Mouse (Mus musculus): ENCODE measurements around the gene Ptpn5.

Gene Ptpn5

GRCm38 (mm10) chr7:47133331-47133730 is at the start of gene Ptpn5:
Gene Ptpn5, minus strand, starts transcription at chr7:47133684.
- DNase-seq (ENCODE audit: low read depth): no peak

- DNase-seq (ENCODE audit: low read depth): no peak
These were observed 37.3 kb upstream of the Ptpn5 start for GRCm38 (mm10) chr7:47170814-47171213.

GRCm38 (mm10) chr7:47165028-47165427 is 31.5 kb upstream of the Ptpn5 start:
- DNase-seq (ENCODE audit: low read depth): no peak

GRCm38 (mm10) chr7:47163203-47163602 is 29.7 kb upstream of the Ptpn5 start:
- DNase-seq (ENCODE audit: low read depth): no peak

GRCm38 (mm10) chr7:47158451-47158850 is 25.0 kb upstream of the Ptpn5 start:
- DNase-seq (ENCODE audit: low read depth): no peak

GRCm38 (mm10) chr7:47157743-47158142 is 24.3 kb upstream of the Ptpn5 start:
- DNase-seq (ENCODE audit: low read depth): no peak

GRCm38 (mm10) chr7:47155849-47156248 is 22.4 kb upstream of the Ptpn5 start:
- no peak for DNase-seq (ENCODE audit: low read depth)

GRCm38 (mm10) chr7:47155396-47155795 is 21.9 kb upstream of the Ptpn5 start:
- peak; percentile 8 for DNase-seq (ENCODE audit: low read depth)

- DNase-seq (ENCODE audit: low read depth): peak; percentile 71
These were observed 17.1 kb upstream of the Ptpn5 start for GRCm38 (mm10) chr7:47150420-47151061.

GRCm38 (mm10) chr7:47148298-47148697 is 14.8 kb upstream of the Ptpn5 start:
- no peak for DNase-seq (ENCODE audit: low read depth)

- DNase-seq (ENCODE audit: low read depth): peak; percentile 92
These were observed 12.7 kb upstream of the Ptpn5 start for GRCm38 (mm10) chr7:47146034-47146812.

- no peak for DNase-seq (ENCODE audit: low read depth)
These were observed 10.8 kb upstream of the Ptpn5 start for GRCm38 (mm10) chr7:47144299-47144698.

GRCm38 (mm10) chr7:47139823-47140325 is 6.4 kb upstream of the Ptpn5 start:
- DNase-seq (ENCODE audit: low read depth): no peak

- DNase-seq (ENCODE audit: low read depth): no peak
These were observed 1.1 kb upstream of the Ptpn5 start for GRCm38 (mm10) chr7:47134570-47134969.

- no peak for DNase-seq (ENCODE audit: low read depth)
These were observed 588 bp downstream of the Ptpn5 start for GRCm38 (mm10) chr7:47132931-47133260.

- DNase-seq (ENCODE audit: low read depth): no peak
These were observed 1.1 kb downstream of the Ptpn5 start for GRCm38 (mm10) chr7:47132180-47132930.

- no peak for DNase-seq (ENCODE audit: low read depth)
These were observed 1.7 kb downstream of the Ptpn5 start for GRCm38 (mm10) chr7:47131840-47132179.

- no peak for DNase-seq (ENCODE audit: low read depth)
These were observed 2.2 kb downstream of the Ptpn5 start for GRCm38 (mm10) chr7:47131258-47131657.

- DNase-seq (ENCODE audit: low read depth): no peak
These were observed 11.5 kb downstream of the Ptpn5 start for GRCm38 (mm10) chr7:47122026-47122425.

- no peak for DNase-seq (ENCODE audit: low read depth)
These were observed 16.8 kb downstream of the Ptpn5 start for GRCm38 (mm10) chr7:47116666-47117065.

- peak; percentile 82 for DNase-seq (ENCODE audit: low read depth)
These were observed 18.0 kb downstream of the Ptpn5 start for GRCm38 (mm10) chr7:47115491-47115890.

GRCm38 (mm10) chr7:47113383-47113782 is 20.1 kb downstream of the Ptpn5 start:
- peak; percentile 17 for DNase-seq (ENCODE audit: low read depth)

GRCm38 (mm10) chr7:47112036-47112435 is 21.4 kb downstream of the Ptpn5 start:
- DNase-seq (ENCODE audit: low read depth): no peak
